Mouse (Mus musculus) megakaryocyte-erythroid progenitor cell, adult 5-6 weeks (primary cell): ENCODE measurements around the gene Ppm1b. TPM values are rescaled to one million over a fixed set of nuclear protein-coding genes. Genes with fewer than 3 reads are reported as not detected.
A peak's percentile ranks its signal among the peaks of the same experiment; 100 is the strongest.
"Not testable (repeated sequence)": the region's sequence is repeated elsewhere in the genome, so short reads cannot be mapped to it uniquely, and the experiment has no call there.

Experiments used
- ATAC-seq: replicated peaks from 2 replicates; pipeline ENCODE4 v1.8.0; 2016; ENCODE audit warnings: mild to moderate bottlenecking, inconsistent platforms; ENCODE audit not compliant: severe bottlenecking, poor library complexity, low FRiP score, low TSS enrichment
- total RNA-seq, 2 experiments: library from RNA; stranded (forward) in 1 of 2; stranded (reverse) in 1 of 2; fragments of 200-1000, 215-1000 nt in 1 of 2; fragments of >200 nt in 1 of 2; fragmentation: Nextera tagmentation in 1 of 2; gene quantifications; 2 replicates each; pipeline ENCODE4 v1.2.3; 2014 to 2017

Ppm1b gene
- 62.9 and 73.2 TPM in 2 replicates for total RNA-seq (2014; fragmentation: Nextera tagmentation)
- total RNA-seq (2017): 51.3 and 68.7 TPM in 2 replicates

- no peak for ATAC-seq
Observed at GRCm38 (mm10) chr17:84956441-84956840, at the start of gene Ppm1b. Gene Ppm1b, plus strand, starts transcription at chr17:84956741.

- no peak for ATAC-seq
Observed at GRCm38 (mm10) chr17:84921666-84922376, 34.7 kb upstream of the Ppm1b start.

- ATAC-seq: peak; percentile 40; the same call in 1 of the 2 replicates
Observed at GRCm38 (mm10) chr17:84924779-84925178, 31.8 kb upstream of the Ppm1b start.

GRCm38 (mm10) chr17:84926233-84926632 is 30.3 kb upstream of the Ppm1b start:
- peak; percentile 90 for ATAC-seq

GRCm38 (mm10) chr17:84927580-84927979 is 29.0 kb upstream of the Ppm1b start:
- ATAC-seq: no peak

GRCm38 (mm10) chr17:84932943-84933342 is 23.6 kb upstream of the Ppm1b start:
- ATAC-seq: peak; percentile 60

- peak; percentile 98 for ATAC-seq
Observed at GRCm38 (mm10) chr17:84933968-84934367, 22.6 kb upstream of the Ppm1b start.

GRCm38 (mm10) chr17:84935620-84936019 is 20.9 kb upstream of the Ppm1b start:
- ATAC-seq: not testable (repeated sequence)

- ATAC-seq: no peak
Observed at GRCm38 (mm10) chr17:84936301-84936700, 20.2 kb upstream of the Ppm1b start.

- no peak for ATAC-seq
Observed at GRCm38 (mm10) chr17:84936809-84937208, 19.7 kb upstream of the Ppm1b start.

GRCm38 (mm10) chr17:84937220-84937619 is 19.3 kb upstream of the Ppm1b start:
- no peak for ATAC-seq

GRCm38 (mm10) chr17:84938215-84938614 is 18.3 kb upstream of the Ppm1b start:
- ATAC-seq: no peak

GRCm38 (mm10) chr17:84940017-84940731 is 16.4 kb upstream of the Ppm1b start:
- 0 out of 2 replicates have a peak, but pooled peaks have one; percentile 24 for ATAC-seq

GRCm38 (mm10) chr17:84941291-84941868 is 15.2 kb upstream of the Ppm1b start:
- ATAC-seq: peak; percentile 70

- peak; percentile 79 for ATAC-seq
Observed at GRCm38 (mm10) chr17:84942358-84943032, 14.0 kb upstream of the Ppm1b start.

- ATAC-seq: no peak
Observed at GRCm38 (mm10) chr17:84943033-84943393, 13.5 kb upstream of the Ppm1b start.

- ATAC-seq: no peak
Observed at GRCm38 (mm10) chr17:84944348-84944747, 12.2 kb upstream of the Ppm1b start.

- ATAC-seq: no peak
Observed at GRCm38 (mm10) chr17:84952521-84952920, 4.0 kb upstream of the Ppm1b start.

- no peak for ATAC-seq
Observed at GRCm38 (mm10) chr17:84953776-84954175, 2.8 kb upstream of the Ppm1b start.

GRCm38 (mm10) chr17:84954881-84955280 is 1.7 kb upstream of the Ppm1b start:
- no peak for ATAC-seq
